Mouse (Mus musculus) thymus, adult 2 months (tissue): ENCODE measurements around the gene Pip4k2c.

Experiments
- CTCF ChIP-seq: fragments of 200-500 bp; IDR thresholded peaks from 2 replicates; pipeline ENCODE4 v1.5.1; 2012; ENCODE audit warnings: mild to moderate bottlenecking, control low read depth, low read length, moderate library complexity, borderline replicate concordance; ENCODE audit not compliant: control insufficient read depth, poor library complexity, insufficient read depth; ENCODE audit errors: extremely low read depth
- POLR2A ChIP-seq: fragments of 200-500 bp; IDR thresholded peaks from 2 replicates; pipeline ENCODE4 v1.6.1; 2012; ENCODE audit warnings: mild to moderate bottlenecking, low read length, control low read depth, moderate library complexity; ENCODE audit not compliant: control insufficient read depth, poor library complexity, insufficient read depth; ENCODE audit errors: extremely low read depth

DNA sequence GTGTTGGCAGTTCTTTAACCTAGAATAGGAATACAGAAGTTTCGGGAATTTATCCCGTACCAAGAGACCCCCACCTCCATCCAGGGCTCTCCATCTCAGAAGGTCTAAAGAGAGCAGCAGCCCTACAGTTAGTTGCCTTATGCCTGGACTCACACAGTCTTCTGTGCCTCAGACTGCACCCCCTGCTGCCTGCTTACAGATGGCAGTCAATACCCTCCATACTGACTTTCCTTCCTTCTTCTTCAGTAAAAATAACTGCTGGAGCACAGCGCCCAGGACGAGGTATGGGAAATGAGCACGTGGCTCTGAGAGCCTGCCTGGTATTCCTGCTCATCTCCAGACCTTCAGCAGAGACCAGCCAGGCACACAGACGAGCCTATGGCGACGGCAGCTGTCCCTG, 11.1 kb downstream of the Pip4k2c start:
- TF ChIP-seq POLR2A (no peak), CTCF (no peak)
